Mouse (Mus musculus): ENCODE data around the gene Ryr3. TPM values are rescaled to one million over a fixed set of nuclear protein-coding genes. Genes with fewer than 3 reads are reported as not detected.

The Ryr3 gene
- total RNA-seq, 1 experiment from 2014 or later = 0.74 TPM

DNA sequence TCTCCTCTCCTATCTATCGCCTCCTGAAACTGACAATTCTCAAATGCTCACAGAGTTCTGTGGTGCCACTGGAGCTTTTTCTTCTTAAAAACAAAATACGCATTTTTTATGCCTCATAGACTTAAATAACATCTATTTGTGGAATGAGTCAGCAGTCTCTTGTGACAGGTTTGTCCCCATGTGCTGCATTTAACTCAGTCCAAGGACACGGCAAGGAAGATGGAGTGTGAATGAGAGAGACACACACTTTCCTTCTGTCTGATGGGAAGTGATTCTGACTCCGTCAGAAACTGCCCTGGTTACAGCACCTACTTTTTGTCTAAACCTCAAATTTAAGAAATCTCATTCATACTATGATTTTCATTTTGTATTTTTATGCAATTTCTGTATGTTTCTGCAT, 306.3 kb downstream of the Ryr3 start:
- DNase-seq = no peak

DNA sequence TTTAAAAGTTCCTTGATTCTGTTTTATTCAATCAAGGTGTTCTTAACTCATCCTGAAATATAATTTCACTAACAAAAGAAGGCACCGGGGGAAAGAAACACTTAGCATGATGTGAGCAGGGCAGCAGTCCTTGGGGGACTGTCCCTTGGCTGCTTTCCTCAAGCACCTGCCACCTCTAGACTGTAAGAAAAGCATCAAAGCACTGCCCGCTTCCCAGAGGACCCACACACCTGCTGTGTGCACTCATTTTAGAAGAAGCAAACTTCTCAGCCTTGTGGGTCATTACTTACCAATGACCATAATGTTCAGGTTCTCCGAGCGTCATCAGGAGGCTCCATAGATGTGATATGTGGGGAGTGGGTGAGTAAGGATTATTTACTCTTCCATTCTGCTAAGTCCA, 307.8 kb downstream of the Ryr3 start:
- no peak for DNase-seq

DNA sequence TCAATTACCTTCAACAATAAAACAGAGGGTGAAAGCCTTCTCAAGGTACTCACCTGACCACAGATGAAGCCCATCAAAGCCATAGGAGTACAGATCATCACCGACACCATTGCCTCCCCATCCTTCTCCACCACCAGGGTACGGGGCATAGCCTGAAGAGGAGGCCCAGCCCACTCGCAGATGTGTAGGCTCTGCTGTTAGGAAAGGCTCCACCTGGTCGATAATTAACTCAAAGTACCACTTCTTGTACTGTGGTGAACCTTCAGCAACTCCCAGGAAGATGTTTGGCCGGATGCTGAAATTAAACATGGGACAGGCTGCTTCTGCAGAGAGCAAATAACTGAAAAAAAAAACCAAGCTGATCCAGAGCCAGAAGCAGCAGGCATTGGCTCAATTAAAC, 316.1 kb downstream of the Ryr3 start:
- no peak for DNase-seq

DNA sequence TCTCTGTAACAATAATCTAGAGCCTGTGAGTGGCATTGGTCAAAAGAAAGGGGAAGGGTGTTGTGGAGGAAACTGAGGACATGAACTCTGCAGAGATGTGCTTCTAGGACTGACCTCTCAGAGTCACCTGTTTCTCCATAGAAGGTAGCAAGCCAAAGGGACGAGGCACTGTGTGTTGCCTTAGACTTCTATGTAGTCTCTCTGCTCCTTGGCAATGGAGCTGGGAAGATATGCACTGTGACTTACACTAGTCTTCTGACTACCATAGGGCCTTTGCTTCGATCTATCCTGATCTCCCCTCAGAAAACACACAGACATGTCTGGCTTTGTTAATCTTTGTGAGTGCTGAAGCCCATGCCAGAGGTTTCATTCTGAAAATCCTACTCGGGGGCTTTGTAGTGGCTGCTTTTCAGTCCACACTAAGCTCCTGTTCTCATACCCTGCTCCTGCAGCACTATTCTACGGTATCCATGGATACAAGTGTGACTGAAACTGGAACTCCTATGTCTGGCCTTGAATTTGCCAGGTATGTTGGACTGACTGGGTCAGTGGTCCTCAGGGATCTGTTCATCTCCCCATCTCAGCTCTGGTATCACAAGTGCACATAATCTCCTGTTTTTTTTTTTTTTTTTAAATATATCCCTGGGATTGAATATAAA, 332.3 kb downstream of the Ryr3 start:
- no peak for DNase-seq

DNA sequence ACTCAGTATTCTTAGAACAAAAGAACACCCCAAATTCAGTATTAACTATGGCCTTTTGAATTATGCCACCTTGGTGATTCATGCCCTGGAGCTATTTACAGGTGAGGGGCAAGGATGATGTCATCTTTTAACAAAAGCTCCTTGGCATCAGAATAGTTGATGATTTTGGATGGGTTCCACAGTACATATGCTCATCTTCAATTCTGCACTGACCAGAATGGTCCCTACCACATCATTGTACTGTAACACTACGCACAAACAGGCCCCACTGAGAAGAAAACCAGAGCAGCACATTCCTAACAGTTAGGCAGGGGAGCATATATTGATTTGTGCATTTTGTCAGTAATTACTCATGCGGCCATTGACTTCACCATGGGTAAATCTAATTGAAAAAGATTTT, 335.1 kb downstream of the Ryr3 start:
- no peak for DNase-seq

DNA sequence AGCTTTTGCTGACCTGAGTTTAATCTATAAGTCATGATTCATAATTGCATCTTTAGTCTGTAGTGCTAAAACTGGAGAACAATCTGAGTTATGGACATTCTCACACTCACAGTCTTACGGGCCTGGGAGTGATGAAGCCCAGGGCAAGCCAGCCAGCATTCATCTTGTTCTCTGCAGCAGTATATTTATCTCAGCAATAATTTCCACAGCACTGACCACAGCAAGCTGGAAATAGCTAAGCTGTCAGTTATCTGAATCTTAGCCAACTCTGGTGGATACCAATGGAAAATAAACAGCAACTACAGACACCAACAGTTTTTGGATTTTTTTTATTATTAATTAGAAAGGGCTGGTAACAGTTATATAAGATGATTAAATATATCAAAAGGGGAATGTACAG, 335.5 kb downstream of the Ryr3 start:
- no peak for DNase-seq

DNA sequence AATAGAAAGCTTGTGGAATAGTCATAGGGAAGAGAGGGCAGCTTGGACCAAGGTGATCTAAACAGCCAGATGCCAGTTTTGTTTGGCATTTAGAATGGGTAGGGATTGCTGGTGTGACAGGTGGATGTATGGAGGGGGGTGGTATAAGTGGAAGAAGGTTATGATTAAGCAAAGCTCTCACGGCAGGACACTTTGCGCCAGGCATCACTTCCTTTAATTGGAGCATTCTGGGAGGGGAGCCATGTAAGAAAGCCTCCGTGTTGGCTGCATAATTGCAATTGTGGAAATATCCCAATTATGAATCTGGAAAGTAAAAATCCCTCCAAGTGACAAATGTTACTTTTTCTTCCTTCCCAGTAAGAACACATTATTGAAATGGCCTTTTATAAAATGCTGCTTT, 339.5 kb downstream of the Ryr3 start:
- no peak for DNase-seq

DNA sequence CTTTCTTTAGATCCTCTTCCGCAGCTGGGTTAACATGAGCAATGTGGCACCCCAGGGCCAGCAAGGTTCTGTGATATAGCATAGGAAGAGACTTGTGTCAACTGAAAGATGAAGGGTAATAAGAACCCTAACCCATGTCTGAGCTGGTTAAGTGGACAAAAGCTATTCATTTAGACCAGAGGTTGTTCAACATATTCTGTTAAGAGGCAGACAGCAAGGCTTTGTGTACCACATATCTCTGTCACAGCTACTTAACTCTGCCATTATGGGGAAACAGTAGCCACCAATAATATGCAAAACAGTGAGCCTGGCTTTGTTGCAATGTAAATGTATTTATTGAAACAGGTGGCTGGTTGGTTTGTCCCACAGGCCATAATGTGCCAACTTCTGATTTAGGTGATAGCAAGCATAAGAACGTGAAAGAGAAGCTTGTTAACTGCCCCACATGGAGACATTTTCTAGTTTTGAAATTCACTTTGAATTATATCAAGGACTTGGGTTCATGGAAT, 350.8 kb downstream of the Ryr3 start:
- DNase-seq = no peak

DNA sequence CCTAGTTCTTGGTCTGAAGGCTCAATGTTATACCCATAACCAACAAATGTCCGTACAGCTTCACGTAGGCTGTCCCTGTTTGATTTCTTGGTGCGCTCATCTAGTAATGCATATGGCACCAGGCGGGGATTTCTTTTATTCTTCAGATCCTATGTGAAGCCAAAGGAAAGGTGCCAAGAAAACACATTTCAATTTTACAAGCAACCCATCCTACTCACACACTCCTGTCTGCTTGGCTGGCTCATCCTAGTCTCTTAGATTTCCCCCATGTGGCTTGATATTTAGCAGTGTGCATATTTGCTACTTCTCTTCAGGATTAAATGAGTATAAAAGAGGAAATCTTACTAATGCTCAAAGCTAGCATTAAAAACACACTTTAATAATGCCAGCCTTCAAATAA, 355.1 kb downstream of the Ryr3 start:
- no peak for DNase-seq

DNA sequence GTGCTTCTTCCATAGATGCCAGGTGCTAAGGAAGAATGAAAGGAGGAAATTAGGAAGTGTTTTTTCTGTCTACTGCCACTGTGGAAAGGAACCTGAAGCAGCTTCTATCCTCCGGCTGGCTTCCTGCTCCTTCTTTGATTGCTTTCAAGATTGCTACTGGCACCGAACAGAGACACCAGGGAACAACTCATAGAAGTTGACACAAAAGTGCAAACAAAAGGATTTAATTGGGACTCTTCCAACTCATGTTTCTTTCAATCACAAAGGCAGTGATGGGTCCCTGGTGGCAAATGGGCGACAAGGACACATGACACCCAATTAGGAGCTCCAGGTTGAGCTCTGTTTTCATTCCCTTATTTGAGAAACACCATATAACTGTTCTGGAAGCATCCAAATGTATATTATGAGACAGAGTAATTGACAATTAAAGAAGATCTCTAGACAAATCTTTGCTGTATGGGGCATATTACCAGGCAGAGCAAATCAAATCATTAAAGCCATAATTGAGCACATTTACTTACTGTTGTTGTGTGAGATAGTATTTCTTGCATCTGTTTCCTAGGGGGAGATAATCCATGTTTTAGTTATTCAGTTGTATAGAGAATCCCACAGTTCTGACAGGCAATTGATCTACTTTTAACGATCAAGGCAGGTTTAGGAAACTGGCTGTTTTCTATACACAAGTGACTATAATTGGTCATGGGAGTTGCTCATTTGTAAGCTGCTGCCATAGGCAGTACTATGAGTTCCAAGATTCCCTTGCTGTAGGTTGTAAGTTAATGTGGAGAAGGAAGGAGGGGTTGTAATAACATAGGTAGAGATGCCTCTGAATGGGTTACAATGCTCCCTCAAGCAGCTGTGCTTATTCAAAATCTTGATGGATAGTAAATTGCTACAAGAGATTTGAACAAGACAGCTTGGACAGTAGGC, 371.0 kb downstream of the Ryr3 start:
- no peak for DNase-seq

DNA sequence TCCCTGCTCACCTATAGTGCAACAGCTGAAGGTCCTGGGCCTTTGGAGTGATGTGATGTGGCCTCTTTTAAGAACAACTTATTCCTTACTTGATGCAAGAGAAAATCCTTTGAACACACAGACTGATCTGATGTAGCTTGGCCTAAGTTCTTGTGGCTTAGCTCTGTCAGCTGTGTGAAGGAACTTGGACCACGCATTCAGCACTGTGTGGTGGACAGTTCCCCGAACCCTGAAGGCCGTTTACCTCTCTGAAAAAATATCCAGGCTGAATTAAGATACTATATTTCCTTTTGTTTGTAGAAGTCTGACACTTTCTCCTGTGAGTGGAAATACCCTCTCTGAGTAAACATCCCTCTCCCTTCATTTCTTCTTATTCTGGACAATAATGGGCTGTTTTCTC, 374.0 kb downstream of the Ryr3 start:
- peak; percentile 19 for DNase-seq

DNA sequence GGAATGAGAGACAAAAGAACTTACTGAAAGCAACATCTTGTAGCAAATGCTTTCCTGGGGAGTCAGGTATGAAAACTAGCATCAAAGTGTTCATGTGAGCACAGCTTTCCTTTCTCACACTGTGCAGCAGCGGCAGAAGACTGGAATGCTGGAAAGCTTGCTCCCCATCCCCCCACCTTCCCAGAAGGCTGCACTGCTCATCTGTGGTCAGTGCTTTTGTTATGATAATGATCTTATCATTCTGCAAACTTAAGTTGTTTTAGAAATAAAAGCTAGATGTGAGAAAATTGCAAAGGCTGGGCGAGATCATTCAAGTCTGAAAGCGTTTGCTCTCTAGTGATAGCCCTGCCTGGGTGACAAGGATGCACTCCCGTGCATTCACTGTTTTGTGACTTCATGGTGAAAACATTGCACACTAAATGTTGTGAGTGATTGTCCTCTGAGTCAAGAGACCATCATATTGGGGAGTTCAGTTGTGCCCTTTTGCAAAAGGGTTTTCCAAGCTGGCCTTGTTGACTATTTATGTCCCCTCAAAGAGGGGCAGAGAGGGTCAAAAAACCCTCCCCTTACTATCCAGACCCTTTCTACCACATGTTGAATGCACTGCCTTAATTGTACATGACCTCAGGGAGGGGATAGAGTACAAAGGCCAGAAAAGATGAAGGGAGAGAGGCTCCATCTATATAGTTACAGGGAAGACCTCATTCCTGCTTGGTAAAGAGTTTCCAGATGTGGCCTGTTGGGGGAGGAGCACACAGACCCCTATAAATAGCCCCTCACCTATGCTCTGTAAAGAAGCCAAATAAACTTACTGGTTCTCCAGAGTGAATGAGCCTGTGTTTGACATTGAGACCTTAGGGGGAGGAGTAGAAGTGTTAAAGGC, 385.2 kb downstream of the Ryr3 start:
- no peak for DNase-seq

DNA sequence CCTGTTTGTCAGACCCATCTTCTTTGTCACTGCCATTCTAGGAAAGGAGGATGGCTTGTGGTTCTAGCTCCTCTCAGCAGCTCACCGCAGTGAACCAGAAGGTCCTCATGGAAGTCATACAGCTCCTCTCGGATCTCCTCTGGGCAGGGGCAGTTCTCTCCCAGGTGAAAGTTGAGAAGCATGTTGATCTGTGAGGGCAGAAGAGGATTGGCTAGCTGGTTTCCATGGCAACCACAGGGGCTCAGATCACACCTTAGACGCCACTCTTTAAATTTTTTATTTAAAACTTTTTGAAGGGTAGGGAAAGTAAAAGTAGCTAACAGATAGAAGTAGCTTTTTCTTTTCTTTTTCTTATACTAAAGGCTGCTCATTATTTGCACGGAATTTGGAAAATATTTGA, 390.3 kb downstream of the Ryr3 start:
- no peak for DNase-seq

DNA sequence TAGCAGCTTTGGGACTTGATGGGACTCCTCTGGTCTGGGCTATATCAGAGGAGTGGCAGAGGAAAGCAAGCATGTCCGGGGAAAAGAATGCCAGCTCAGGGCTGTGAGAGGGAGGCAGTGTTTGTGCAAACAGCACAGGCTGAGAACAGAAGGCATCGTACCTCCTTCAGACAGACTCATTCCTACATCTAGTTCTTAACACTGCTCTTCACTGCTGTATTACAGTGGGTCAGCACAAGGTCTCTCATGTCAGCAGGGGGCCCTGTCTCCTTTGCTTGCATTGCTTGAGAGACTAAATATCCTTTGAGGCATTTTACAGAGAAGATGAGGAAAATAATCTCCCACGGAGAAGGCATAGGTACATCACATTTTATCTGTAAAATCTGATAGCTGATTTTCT, 394.2 kb downstream of the Ryr3 start:
- DNase-seq = no peak

DNA sequence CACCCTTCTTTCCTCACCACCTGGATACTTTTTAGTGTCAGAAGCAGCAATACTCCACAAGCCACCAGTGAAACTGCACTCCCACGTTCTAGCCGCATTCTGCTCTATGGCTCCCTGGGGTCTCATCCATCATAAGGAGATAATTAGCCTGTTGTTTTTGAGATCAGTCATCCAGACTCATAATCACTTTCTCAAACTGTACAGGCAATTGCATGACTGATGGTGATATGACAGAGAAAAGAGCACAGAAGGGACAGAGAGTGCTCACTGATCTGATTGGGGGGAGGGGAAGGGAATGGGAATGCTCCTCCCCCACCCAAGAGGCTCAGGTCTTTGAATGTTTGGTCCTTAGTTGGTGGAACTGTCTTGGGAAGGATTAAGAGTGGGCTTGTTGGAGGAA, 397.8 kb downstream of the Ryr3 start:
- no peak for DNase-seq

DNA sequence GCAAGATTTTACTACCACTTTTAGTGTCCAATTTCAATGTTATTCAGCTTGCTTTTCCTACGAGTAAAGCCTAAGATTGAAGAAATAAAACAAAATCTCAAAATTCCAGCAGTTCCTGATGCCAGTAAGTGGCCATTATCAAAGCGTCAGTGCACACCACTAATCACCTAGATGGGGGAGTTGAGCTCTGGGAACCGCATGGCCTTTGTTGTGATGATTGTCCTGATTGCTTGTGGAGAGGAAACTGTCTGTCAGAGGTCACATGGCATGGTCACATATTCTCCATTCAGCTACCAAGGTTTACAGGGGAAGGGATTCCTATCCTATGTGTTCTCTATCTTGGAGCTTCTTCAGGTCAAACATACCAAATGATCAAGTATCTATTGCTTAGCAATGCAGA, 399.9 kb downstream of the Ryr3 start:
- DNase-seq = no peak

DNA sequence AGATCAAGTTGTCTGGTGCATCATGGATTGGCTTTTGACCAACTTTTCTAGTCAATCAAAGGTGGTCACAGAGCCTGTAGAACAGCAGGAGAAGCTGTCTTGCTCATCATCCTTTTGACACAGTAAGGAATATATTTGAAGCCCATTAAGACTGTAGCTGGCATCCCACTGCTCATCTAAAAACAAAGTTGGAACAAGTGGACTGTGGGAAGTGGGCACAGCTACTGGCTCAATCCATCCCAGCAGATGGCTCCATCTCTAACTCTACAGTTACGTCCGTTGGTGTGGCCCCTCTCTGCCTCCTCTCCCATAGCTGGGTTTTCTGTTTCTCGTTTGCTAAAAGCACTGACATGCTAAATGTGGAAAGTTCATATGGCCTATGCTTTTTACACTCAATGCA, 400.9 kb downstream of the Ryr3 start:
- DNase-seq = no peak

DNA sequence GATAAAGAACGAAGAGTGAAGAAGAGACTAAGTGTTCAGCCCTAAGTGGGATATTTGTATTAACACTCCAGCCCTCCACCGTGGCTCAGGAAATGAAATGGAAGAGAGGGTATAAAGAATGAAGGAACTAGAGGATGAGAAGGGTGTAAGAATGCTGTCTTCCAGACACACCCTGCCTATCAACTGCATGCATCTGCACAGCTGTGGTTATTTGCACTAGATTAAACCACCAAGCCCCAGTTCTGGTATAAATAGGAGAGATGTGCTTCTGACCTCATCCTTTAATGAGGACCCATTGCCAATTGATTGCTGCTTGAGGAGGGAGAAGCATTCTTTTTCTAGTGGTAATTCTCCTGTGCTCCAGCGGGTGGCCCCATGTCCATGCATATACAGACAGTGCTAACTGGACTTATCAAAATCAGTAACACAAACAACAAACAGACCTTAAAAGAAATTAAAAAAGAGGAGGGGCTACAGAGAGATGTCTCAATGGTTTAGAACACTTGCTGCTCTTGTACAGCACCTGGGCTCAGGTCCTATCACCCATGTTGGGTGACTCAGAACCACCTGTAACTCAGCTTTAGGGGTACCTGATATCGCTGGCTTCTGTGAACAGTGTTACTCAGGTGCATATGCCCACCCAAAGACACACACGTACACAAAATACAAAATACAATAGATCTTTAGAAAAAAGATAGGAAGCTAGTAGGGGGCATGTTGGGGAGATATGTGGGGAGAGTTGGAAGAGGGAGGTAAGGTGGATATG, 404.1 kb downstream of the Ryr3 start:
- no peak for DNase-seq

DNA sequence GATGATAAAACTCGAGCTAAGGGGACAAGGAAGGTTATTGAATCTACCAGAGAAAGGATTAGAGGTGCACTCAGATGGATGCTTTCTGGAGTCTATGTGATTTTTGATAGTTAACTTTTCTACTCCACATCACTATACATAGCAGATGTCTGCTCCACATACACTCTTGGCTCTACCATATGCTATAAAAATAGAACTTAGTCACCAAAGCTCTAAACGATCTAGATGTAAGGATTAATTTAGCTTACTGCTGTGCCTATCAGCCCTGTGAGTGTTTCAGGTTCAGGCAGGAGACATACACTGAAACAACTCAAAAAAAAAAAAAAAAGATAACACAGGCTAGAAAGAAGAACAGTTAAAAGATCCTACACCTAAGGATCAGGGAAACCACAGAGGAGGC, 410.9 kb downstream of the Ryr3 start:
- DNase-seq = no peak

DNA sequence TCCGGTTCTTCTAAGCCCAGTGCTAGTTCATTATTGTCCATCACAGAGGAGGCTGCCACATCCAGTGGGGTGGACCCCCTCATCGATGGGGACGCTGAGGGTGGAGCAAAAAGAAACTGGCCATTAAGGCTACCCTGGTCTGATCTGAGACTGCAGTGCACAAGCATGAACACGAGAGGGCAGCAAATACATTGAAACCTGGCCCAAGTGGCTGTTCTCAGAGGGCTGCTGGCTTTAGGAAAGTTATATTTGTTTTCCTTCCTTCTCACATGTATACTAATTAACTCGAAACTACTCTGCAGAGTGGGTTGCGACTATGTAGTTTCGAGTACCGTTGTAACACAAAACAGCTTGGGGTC, 416.9 kb downstream of the Ryr3 start:
- peak; percentile 68 for DNase-seq

DNA sequence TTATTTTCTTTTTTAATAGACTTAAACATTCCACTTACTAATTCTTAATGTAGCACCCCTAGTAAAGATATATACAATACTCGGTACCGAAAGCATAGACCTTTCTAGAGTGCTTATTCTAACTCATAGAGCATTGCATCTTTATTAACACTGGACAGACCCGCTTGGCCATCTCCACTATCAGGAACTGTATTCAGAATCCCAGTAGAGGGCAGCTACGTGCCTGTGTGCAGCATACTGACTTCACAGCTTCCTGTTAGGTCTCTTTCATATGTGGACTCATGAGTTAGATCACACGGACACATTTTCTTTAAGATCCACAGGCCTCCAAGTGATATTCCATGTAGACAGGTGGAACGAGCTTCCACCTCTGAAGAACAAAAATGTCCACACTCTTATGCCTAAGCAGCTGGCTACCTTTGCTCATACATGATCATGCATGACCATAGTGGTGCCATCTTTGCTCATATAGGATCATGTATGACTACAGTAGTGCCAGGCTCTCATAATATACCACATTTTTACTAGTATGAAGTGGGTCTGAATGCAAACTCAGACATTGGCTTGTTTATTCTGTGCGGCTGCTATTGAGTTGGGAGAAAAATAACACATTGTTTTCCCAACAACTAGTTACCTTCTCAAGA, 417.4 kb downstream of the Ryr3 start:
- no peak for DNase-seq

Data from adrenal gland, postnatal 14 days (tissue).